Mouse (Mus musculus): ENCODE results near the gene Thumpd3. TPM values are rescaled to one million over a fixed set of nuclear protein-coding genes. Genes with fewer than 3 reads are reported as not detected.

Gene Thumpd3
- total RNA-seq, 2 experiments from 2014 or later = 21.4 to 31.4 TPM

DNA sequence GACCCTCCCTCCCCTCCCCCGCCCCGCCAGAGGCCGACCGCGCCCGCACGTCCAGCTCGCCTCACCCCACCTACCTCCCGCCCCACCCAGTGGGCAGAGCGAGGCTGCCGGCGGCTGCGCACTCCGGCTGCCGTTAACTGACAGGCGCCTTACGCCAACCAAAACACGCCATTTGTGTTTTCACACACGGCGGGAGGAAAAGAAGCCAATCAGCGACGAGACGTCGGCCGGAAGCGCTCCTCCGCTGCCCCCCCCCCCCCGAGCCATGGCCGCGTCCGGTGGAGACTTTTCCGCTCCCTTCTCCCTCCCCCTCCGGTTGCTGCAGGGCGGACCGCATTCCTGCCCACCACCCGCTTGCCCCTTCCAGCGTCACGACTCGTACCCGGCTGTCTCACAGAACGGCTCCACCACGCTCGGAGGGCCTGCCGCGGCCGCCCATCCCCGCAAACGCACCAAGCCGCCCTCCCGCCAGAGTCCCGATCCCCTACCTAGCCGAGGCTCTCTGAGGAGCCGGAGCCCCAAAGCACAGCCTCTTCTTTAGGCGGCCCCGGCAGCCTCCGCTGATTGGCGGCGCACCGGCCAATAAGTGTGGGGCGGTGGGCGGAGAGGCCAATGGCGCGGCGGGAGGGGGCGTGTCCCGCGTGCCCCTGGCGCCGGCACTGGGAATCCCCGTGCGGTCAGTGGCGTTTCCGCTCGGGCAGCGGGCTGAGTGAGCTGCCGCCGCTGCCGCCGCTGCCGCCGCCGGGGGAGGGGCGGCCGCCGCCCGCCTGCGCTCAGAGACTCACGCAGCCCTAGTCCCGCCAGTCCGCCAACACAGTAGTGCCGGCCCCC lies 30.9 kb downstream of the Thumpd3 start, which contains the start of gene Setd5:
Gene Setd5, plus strand, starts transcription at position 680 of the 831 bp plus-strand sequence.
- peak; percentile 80 for ATAC-seq (replicated peaks; ENCODE audit: low FRiP score, poor library complexity, severe bottlenecking)

- ATAC-seq (replicated peaks; ENCODE audit: low FRiP score, poor library complexity, severe bottlenecking) = no peak
These were observed 31.6 kb downstream of the Thumpd3 start for GRCm38 (mm10) chr6:113077569-113078030.

DNA sequence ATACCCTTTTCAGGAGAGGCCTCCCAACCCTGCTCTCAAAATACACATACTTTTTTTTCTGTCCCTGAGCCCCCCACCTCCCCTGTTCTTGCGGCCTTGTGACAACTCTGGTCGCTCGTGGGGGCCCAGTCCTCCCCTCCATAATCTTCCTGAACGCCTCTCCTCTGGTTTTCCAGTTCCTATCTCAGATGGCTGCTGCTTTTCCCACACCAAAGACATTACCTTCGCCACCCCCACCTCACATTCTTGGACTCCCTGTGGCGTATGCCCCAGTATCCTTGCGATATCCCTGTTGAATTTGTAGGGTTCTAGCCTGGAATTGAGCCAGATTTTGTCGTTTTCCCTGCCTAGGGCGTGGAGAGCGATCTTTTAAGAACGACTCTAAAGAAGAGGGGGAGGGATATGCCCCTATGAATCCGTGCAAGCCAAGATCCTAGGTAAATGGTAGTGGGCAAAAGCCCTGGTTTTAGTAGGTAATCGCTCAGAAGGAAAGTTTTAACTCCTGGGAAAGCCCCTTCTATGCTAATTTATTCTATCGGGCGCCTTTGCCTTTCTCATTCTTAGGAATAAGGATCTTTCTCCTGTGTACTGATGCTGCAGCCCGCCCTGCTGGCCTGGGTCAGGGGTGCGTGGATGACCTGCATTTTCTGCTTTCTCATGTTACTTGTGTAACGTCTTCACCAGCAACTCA lies 32.2 kb downstream of the Thumpd3 start:
- ATAC-seq (replicated peaks; ENCODE audit: low FRiP score, poor library complexity, severe bottlenecking) = 0 out of 2 replicates have a peak, but pooled peaks have one; percentile 22

DNA sequence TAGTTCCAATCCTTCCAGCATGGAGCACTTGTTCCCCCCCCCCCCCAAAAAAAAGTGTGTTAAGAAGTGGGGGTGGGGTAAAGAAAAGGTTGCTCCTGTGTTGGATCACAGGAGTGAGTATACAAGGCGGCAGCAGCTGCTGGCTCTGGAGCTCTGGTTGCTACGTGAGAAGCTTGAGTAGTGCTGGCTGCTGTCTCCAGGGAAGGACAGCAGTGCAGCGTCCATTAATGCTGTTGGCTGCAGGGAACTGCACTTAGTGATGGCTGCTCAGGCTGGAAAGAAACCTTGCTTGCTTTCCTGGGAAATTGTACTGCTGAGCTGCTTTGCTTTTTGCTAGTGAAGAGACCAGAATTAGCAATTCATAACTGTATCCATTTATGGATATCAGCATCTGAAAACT lies 33.5 kb downstream of the Thumpd3 start:
- no peak for ATAC-seq (replicated peaks; ENCODE audit: low FRiP score, poor library complexity, severe bottlenecking)

DNA sequence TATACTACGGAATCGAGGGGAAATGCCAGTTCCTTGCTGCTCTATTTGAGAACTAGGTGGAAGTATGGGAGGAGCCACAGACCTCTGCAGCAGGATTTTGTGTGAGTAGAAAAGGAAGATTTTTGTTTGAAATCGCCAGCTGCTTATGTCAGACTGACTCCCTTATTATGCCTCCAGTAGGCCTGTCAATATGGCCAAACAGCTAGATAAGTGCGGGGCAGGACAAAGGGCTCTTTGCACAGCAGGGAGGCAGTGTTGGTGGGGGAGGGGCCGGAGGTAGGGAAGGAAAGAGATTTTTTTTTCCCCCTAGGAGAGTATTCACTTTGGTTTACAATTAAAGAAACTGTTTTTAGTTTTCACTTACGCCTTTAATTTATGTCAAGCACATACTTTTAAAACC lies 36.2 kb downstream of the Thumpd3 start:
- no peak for ATAC-seq (replicated peaks; ENCODE audit: low FRiP score, poor library complexity, severe bottlenecking)

DNA sequence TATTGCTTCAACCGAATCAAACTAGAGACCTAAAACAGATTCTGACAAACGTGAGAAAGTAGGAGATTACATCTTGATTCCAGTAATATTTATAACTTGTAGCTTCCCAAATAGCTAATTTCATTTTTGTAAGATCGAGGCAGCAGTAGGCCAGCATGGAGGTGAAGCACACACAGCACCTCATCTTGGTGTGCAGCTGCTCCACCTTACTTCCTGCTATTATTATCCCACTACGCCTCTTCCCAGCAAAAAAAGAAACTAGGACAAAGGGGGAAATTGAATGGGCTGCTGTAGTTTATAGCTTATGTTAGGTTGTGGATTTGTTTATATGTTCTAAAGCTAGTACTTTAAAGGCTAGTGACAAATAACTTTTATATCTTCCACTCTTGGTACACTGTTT lies 38.6 kb downstream of the Thumpd3 start:
- no peak for ATAC-seq (replicated peaks; ENCODE audit: low FRiP score, poor library complexity, severe bottlenecking)

DNA sequence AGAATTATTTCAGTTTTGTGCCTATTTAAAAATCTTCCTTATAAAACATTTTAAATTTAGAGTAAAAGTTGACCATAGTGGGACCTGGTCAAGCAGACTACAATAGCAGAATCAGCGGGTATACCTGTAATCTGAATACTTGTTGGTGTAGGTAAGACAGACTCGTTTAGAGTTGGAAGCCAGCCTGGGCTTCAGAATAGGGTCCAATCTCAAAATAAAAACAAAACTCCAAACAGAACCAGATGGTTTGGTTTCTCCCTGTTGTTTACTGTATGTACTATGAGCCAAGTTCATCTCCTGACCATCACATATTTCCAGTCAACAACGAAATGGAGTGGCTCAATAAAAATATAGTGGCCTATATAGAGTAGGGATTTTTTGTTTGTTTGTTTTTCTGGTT lies 47.2 kb downstream of the Thumpd3 start:
- ATAC-seq (replicated peaks; ENCODE audit: low FRiP score, poor library complexity, severe bottlenecking) = no peak

DNA sequence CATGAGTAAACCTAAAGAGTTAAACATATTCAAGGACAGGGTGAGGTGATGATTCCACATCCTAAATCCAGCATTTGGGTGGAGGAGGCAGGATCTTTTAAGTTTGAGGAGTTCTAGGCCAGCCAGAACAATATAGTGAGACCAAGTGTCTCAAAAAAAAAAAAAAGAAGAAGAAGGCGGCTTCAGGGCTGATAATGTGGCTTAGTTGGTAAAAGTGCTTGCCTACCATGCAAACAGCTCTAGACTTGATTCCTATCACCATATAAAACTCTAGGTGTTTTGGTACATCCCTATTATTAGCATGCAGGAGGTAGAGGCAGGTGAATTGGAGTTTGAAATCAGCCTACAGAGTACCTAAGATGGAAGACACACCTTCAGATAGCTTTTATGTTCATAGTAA lies 49.5 kb downstream of the Thumpd3 start:
- ATAC-seq (replicated peaks; ENCODE audit: low FRiP score, poor library complexity, severe bottlenecking) = no peak

DNA sequence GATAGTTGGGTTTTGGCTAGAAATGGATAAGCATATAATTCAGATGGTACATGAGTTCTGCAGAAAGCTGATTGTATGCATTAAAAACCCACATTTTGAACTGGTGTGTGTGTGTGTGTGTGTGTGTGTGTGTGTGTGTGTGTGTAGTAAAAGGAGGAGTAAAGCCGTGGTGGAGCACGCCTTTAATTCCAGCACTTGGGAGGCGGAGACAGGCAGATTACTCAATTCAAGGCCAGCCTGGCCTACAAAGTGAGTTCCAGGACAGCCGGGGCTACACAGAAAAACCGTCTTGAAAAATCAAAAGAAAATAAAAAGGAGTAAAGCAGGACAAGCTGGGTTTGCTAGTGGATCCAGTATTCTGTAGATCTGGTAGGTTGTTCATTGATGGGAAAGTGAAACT lies 51.6 kb downstream of the Thumpd3 start:
- ATAC-seq (replicated peaks; ENCODE audit: low FRiP score, poor library complexity, severe bottlenecking) = no peak

GRCm38 (mm10) chr6:113099640-113100289 lies 53.7 kb downstream of the Thumpd3 start:
- no peak for ATAC-seq (replicated peaks; ENCODE audit: low FRiP score, poor library complexity, severe bottlenecking)

GRCm38 (mm10) chr6:113102541-113102940 lies 56.5 kb downstream of the Thumpd3 start:
- no peak for ATAC-seq (replicated peaks; ENCODE audit: low FRiP score, poor library complexity, severe bottlenecking)

DNA sequence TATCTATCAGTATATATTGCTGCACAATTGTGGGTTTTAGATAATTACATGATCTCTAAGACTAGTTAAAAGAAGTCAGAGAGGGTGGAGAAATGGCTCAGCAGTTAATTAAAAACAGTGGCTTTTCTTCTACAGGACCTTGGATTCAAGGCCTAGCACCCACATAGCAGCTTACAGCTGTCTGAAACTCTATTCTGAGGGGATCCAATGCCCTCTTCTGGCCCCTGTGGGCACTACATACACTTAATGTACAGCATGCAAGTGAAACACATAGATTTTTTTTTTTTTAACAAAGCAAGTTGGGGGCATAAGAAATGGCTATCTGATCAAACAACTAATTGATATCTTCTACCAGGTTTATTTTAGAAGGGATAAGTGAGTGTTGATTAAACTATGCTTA lies 57.7 kb downstream of the Thumpd3 start:
- peak; percentile 68; the same call in 1 of the 2 replicates for ATAC-seq (replicated peaks; ENCODE audit: low FRiP score, poor library complexity, severe bottlenecking)

DNA sequence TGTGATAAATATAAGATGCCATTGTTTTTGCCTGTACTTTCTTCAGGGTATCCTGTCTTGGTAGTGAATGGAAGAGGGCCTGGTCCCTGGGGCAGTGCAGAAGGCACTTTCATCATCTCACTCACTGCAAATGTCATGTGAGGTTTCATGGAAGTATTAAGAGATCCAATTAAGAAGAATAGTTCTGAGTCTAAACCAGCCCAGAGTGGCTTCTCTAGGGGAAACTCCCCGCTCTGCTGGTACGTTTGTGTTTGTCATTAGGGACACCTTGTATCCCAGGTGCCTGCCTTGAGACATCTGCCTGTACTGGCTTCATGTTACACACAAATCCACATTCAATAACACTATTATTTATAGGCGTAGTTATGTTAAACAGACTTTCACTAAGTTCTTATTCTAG lies 63.4 kb downstream of the Thumpd3 start:
- no peak for ATAC-seq (replicated peaks; ENCODE audit: low FRiP score, poor library complexity, severe bottlenecking)

DNA sequence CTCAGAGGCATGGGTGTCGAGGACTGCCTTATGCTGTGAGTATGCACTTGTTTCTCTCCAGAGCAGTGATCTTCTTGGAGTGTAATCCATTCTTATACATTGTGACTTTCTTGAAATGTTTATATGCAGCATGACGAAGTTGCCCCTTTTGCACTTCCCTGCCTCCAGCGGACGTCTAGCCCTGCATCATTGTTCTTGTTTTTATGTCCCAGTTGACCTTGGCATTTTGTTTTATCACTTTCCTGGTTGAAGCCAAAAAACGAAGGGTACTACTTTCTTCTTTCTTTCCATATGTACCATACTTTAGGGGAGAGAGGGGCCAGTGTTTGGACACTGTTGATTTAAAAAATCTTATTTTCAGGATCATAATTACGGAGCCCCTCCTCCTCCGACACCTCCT lies 63.9 kb downstream of the Thumpd3 start:
- no peak for ATAC-seq (replicated peaks; ENCODE audit: low FRiP score, poor library complexity, severe bottlenecking)

Other genes starting within 250 kb of the Thumpd3 start
- gene Srgap3, start 99.0 kb upstream of the Thumpd3 start, total RNA-seq (2015; ENCODE audit: low replicate concordance) = 0.42 and 1.4 TPM in 2 replicates
- gene Srgap3, start 99.0 kb upstream of the Thumpd3 start, total RNA-seq (2017; ENCODE audit: low replicate concordance) = 0.08 TPM in 1 of 2 replicates, not detected in the other
- gene Setd5, start 31.1 kb downstream of the Thumpd3 start, total RNA-seq (2015; ENCODE audit: low replicate concordance) = 103 and 106 TPM in 2 replicates
- 92.4 and 110 TPM in 2 replicates for gene Setd5, start 31.1 kb downstream of the Thumpd3 start, total RNA-seq (2017; ENCODE audit: low replicate concordance)
- not detected in 2 replicates for gene Lhfpl4, start 149.2 kb downstream of the Thumpd3 start, total RNA-seq (2015; ENCODE audit: low replicate concordance)
- gene Lhfpl4, start 149.2 kb downstream of the Thumpd3 start, total RNA-seq (2017; ENCODE audit: low replicate concordance) = 0.26 TPM in 1 of 2 replicates, not detected in the other
- gene Mtmr14, start 191.6 kb downstream of the Thumpd3 start, total RNA-seq (2015; ENCODE audit: low replicate concordance) = 25.6 and 28.9 TPM in 2 replicates
- gene Mtmr14, start 191.6 kb downstream of the Thumpd3 start, total RNA-seq (2017; ENCODE audit: low replicate concordance) = 28.8 and 42.9 TPM in 2 replicates
- gene Cpne9, start 236.1 kb downstream of the Thumpd3 start, total RNA-seq (2015; ENCODE audit: low replicate concordance) = 0.36 TPM in 1 of 2 replicates, not detected in the other
- 0.64 TPM in 1 of 2 replicates, not detected in the other for gene Cpne9, start 236.1 kb downstream of the Thumpd3 start, total RNA-seq (2017; ENCODE audit: low replicate concordance)

Data from erythroid progenitor cell, adult 5-6 weeks (primary cell).